Mouse (Mus musculus) liver, adult 2 months (tissue): ENCODE results near the gene Agbl5.

ENCODE experiments used
- CTCF ChIP-seq: fragments of 200-500 bp; IDR thresholded peaks from 2 replicates; pipeline ENCODE4 v1.5.1; 2011; ENCODE audit warnings: low read depth, low read length, control low read depth
- POLR2A ChIP-seq: fragments of 200-500 bp; IDR thresholded peaks from 2 replicates; pipeline ENCODE4 v1.6.1; 2011; ENCODE audit warnings: low read length, control low read depth; ENCODE audit not compliant: insufficient read depth; ENCODE audit errors: extremely low read depth

DNA sequence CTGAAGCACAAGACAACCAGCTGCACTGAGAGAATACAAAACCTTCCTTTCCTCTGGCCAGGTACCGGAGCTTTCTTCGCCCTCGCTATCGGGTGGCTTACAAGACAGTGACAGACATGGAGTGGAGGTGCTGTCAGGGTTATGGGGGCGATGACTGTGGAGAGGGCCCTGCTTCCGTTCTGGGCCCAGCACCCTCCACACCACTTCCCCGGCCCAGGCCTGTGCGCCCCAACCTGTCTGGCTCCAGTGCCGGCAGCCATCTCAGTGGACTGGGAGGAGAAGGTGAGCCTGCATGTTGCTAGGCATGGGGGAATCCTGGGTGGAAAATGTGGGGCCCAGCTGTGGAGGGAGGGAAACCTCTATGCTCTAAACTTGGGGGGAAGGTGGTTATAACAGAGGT lies 27.0 kb downstream of the Agbl5 start:
- TF ChIP-seq CTCF (no peak), POLR2A (no peak)
